Mouse (Mus musculus): ENCODE results near the gene Mrps7. TPM values are rescaled to one million over a fixed set of nuclear protein-coding genes. Genes with fewer than 3 reads are reported as not detected.

Mrps7 gene
- total RNA-seq (2017), result 31.7 and 39.0 TPM in 2 replicates

DNA sequence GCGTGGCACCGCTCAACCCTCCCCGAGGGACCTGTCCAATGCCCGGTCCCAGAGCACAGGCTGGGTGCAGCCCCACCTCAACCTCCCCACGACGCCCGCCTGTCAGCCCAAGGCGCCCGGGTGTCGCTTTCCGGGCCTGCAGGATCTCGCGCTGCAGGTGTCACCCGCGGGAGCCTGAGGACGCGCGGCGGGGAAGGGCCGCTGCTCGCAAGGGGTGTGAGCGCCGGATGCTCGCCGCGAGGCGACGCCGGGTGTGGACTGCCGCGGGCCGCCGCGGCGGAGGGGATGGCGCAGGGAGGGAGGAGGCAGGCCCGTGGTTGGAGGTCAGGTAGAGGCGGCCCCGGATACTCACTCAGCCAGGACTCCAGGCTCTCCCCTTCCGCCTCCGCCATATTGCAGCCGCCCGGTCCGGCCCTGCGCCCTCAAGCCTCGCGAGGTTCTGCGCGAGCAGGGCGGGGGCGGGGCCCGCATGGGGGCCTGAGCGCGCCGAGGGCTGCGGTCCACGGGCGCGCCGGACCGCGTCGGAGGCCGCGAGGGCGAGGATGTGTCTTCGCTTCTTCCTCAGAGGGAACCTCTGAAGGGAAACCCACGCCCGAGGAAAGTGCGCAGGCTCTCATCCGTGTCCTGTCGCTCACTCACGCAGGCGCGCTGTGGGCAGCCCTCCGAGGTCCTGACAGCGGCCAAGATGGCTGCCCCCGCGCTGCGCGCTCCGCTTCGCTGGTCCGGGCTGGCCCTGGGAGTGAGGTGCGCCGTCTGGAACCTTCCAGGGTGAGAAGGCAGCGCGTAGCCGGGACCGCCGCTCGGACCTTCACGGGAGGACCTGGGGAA, at the start of gene Mrps7, which contains the start of gene Gga3:
Gene Mrps7 (plus strand): TSS at position 450 of the 828 bp plus-strand sequence.
Gene Gga3 (minus strand): TSS at position 576 of the 828 bp plus-strand sequence.
- ATAC-seq (replicated peaks; ENCODE audit: low read depth, poor library complexity, severe bottlenecking), result peak; percentile 83

DNA sequence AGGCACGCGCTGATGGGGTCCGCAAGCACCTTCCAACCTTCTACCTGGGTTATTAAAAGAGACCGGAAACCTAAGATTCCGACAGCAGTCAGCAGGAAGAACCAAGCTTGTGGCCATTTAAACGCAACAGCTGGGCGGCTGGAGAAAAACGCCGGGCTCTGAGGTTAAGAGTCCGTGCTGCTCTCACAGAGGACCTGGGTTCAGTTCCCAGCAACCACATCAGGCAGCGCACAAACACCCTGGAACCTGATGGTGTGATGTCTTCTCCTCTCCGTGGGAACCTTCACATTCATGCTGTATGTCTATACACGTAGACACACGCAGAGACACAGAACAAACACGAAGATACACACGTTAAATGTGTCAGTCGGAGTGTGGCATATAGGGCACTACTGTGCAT, 48.0 kb upstream of the Mrps7 start:
- ATAC-seq (replicated peaks; ENCODE audit: low read depth, poor library complexity, severe bottlenecking), result no peak

DNA sequence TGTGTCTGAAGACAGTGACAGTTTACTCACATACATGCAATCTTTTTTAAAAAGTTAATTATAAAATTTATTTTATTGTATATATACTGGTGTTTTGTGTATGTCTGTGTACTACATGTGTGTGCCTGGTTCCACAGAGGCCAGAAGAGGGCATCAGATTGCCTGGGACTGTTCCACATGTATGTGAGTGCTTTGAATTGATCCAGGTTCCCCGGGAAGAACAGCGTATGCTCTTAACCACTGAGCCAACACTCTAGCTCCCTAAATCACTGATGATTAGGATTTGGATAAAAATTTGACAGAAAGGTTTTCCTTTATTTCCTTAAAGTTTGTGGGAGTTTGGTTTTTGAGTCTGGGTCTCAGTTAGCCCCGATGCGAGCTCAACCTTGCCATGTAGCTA, 40.3 kb upstream of the Mrps7 start:
- 0 out of 2 replicates have a peak, but pooled peaks have one; percentile 39 for ATAC-seq (replicated peaks; ENCODE audit: low read depth, poor library complexity, severe bottlenecking)

DNA sequence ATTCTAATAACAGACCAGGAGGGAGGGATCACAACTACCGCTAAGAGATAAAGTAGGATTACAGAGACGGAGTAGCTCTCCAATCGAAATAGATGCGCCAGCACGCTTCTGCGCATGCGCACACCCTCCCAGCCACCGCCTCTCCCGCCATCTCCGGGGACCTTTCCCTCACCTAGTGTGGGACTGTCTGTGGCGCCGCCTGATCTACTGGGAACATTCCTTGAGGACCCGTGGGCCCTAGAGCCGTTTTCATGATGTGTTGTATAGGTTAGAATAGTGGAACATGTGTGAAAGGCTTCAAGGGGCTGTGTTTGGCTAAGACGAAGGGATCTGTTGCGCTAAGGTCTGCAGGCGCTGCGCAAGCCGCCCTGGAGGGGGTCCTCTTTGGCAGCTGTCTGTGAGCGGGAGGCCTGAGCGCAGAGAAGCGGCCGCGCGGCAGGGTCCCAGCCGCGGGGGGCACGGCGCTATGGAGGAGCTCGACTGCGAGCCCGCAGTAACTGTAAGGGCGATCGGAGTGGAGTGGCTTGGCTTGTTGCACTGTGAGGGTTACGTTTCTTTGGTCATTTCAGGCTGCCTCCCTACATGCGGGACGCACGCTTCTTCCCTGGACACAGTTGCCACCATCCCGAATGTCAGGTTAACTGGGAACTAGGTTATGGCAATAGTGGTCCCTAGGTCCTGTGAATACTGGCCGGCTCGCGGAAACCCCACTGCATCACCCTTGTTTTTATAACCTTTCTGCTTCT, 39.5 kb upstream of the Mrps7 start, which contains the start of gene Nup85:
Gene Nup85 (plus strand): TSS at position 371 of the 746 bp plus-strand sequence.
- ATAC-seq (replicated peaks; ENCODE audit: low read depth, poor library complexity, severe bottlenecking), result peak; percentile 97

DNA sequence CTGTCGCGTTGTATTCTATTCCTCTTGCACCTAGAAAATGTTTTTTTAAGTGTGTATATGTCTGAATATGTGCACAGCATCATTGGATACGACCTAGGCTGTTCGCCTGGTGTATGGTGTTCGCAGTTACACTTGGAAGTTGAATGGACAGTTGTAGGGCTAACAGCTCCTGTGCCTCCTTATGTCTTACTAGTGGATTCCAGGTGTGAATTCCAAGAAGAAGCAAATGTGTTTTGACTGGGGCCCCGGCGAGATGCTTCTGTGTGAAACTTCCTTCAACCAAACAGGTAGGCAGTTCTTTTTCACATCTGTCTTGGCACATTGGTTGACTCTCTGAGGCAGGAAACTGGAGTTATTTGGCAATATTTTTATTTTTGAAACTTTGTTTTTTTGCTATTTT, 38.8 kb upstream of the Mrps7 start:
- ATAC-seq (replicated peaks; ENCODE audit: low read depth, poor library complexity, severe bottlenecking), result no peak

DNA sequence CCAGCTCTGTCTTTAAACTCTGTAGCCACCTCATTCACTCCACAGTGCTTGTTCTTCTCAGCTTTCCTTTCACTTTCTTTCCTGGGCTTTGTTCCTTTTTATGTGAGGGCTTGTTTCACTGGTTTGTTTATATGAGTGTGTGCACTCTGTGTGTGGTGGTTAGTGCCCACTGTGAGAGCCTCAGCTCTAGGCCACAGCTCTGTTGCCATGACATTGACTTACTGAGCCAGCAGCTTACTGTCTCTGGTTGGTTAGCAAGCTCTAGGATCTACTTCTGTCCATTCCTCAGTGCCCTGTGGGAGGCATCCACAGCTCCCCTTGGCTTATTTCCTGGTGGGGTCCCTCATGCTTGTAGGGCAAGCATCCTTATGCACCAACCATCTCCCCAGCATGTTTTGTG, 24.6 kb upstream of the Mrps7 start:
- peak; percentile 68 for ATAC-seq (replicated peaks; ENCODE audit: low read depth, poor library complexity, severe bottlenecking)

DNA sequence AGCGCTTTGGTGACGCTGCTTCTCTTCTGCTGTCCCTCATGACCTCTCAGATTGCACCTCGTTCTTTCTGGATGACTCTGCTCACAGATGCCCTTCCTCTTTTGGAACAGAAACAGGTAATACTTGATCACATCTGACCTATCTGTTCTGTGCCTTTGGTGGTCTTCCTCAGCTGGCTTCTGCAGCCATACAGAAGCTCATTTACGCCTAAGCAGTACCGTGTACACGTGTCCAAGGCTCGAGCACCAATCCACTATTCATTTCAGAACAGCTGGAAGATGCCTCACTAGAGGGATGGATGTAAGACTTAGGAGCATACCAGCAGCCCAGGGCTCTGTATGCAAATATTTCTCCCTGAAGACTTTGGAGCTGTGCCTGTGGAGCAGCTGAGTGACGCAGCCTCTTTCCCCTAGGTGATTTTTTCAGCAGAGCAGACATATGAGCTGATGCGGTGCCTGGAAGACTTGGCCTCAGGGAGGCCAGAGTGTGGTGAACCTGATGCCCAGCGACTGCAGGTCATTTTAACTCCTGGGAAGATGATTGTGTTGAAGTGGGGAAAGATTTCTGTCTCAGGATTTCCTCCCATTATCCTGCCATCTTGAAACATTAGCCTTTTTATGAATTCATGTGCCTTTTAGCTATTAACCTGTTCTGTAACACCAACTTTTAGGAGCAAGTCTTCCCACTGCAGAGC, 20.7 kb upstream of the Mrps7 start:
- ATAC-seq (replicated peaks; ENCODE audit: low read depth, poor library complexity, severe bottlenecking), result no peak

DNA sequence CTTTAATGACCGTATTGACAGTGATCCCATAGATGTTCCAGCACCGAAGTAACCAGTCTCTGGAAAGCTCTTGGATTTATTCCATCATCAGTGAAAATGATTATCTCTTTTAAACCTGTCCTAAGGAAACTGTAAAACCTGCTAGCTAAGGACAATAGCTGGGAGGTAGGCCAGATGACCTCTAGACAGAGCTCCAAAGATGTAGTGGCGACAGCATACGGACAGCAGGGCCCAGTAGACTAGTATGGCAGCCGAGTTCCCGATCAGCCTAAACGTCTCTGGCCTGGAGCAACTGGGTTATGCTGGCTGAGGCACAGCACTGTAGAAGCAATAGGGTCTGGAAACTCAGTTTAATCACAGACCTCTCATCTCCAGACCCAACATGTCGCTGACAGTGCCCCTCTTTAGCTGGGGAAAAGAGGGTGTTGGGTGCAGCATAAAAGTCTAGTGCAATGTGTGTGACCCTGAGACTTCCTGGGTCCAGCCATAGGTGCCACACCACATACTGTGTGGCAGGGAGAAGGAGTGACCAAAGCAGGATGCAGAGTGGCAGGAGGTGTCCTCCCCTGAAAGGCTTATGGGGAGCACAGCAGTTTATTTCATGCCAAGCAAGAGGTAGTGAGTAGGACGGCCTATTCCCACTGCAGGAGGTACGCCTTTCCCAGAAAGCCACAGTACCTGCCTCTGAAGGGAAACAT, 19.2 kb upstream of the Mrps7 start:
- ATAC-seq (replicated peaks; ENCODE audit: low read depth, poor library complexity, severe bottlenecking), result no peak

DNA sequence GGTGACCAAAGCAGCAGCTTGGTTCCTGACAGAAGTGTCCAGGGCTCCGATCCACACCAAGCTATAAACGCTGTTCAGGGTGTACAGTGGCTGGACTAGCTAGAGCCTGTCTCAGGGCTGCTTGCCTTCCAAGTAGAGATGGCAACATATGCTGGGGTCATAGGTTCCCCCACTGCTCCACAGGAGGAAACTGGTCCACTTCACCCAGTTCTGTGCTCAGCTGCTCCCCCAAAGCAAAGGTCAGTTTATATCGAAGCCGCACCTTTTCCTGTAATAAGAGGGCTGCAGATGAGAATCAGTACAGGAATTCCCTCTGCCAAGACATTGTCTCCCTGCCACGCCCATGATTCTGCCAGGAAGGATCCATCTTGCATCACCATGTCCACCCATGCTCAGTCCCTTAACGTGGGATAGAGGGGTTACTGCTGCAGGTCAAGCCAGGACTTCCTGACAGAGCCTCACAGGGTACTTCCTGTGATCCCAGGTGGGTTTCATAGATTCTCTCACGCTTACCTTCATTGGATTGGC, 18.1 kb upstream of the Mrps7 start:
- no peak for ATAC-seq (replicated peaks; ENCODE audit: low read depth, poor library complexity, severe bottlenecking)

DNA sequence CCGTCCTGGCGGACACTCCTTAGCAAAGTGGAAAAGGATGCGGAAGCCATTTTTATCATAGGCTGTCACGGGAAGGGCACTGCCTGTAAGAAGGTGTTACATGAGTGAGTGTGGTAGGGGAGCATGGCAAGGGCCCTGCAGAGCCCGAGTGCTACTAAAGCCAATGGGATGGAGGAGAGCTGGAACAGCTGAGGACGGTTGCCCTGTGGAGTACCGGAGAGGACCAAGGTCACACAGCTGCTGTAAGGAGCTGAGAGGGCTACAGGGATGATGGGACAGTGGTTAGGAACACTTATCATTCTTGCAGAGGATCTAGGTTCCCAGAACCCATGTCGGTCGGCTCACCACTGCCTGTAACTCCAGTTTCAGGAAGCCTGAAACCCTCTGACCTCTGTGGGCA, 17.3 kb upstream of the Mrps7 start:
- ATAC-seq (replicated peaks; ENCODE audit: low read depth, poor library complexity, severe bottlenecking), result no peak

DNA sequence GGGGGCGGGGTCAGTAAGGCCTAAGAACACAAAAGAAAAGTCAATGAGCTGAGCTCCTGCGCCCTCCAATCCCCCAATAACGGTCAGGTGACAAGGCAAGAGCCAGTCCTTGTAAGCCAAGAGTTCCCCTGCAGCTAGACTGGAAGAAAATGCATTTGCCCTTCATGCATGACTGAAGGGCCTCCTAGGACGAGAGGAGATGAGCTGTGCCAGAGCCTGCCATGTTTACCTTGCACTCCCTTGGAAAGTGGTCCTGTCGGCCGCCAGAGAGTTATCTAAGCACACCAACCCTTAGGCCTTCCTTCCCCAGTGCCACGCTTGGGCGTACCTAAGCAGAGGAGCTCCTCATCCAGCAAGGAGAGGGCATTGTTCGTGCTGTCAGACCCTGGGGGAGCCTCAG, 15.7 kb upstream of the Mrps7 start:
- no peak for ATAC-seq (replicated peaks; ENCODE audit: low read depth, poor library complexity, severe bottlenecking)

DNA sequence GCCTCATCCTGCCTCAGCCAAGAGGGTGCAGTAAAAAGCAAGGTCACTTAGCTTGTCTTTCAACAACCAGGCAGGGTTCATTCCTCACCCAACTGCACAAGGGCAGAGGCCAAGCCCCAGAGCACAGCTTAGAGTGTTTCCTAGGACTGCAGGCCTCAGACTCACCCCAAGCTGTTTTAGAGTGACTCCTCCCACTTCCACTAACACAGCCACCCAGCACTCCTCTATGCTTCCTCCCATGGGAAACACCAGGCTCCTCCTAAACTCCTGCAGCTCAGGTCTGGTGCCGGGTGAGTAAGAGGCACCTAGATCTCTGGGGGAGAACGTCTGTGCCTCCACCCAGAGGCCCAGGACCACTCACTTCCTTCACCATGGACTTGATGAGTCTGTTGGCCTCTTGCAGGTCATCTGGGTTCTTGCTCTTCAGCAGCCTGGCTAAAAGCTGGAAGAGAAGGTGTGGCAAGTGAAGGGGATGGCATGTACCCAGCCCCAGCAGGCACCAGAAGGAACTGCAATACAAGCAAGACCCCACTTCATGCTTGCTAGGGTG, 13.1 kb upstream of the Mrps7 start:
- ATAC-seq (replicated peaks; ENCODE audit: low read depth, poor library complexity, severe bottlenecking), result no peak

DNA sequence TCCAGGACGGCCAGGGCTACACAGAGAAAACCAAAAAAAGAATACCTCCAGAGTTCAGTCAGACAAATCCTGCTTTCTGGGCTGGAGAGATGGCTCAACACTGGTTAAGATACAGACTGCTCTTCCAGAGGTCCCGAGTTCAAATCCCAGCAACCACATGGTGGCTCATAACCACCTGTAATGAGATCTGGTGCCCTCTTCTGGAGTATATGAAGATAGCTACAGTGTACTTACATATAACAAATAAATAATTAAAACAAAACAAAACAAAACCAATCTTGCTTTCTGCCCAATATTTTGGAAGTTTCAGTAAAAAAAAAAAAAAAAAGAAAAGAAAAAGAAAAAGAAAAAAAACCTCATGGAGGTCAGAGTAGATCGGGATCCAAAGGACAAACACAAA, 8.5 kb upstream of the Mrps7 start:
- no peak for ATAC-seq (replicated peaks; ENCODE audit: low read depth, poor library complexity, severe bottlenecking)

DNA sequence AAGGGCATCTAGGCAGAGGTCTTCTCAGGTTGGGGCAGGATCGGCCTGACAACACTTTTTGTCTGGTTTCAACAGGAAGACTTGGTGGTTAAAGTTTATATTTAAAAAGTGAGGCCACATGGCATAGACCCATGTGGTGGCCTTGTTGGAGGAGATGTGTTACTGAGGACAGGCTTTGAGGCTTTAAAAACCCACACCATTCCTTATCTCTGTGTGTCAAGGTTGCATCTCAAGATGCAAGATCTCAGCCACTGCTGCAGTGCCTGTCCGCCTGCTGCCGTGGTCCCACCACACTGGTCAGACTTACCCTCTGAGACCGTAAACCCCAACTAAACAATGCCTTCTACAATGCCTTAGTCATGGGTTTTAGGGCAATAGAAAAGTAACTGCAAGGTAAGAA, 5.4 kb upstream of the Mrps7 start:
- ATAC-seq (replicated peaks; ENCODE audit: low read depth, poor library complexity, severe bottlenecking), result peak; percentile 45

DNA sequence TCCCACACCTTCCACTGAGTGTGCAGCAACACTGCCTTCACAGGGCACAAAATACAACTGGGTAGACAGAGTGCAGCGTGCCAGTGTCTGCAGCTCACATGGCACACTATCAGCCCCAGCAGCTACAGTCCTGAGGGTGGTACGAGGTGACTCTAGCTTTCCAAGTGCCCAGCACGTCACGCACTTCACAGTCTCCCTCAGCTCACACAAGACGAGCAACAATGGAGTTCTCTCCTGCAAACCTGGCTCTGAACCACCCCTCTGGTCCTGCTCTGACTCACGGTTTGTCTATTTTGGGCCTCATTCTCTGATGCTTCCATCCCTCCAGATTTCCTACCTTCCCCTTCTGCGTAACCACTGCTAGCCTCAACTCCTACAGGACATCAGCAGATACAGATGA, 4.0 kb upstream of the Mrps7 start:
- no peak for ATAC-seq (replicated peaks; ENCODE audit: low read depth, poor library complexity, severe bottlenecking)

DNA sequence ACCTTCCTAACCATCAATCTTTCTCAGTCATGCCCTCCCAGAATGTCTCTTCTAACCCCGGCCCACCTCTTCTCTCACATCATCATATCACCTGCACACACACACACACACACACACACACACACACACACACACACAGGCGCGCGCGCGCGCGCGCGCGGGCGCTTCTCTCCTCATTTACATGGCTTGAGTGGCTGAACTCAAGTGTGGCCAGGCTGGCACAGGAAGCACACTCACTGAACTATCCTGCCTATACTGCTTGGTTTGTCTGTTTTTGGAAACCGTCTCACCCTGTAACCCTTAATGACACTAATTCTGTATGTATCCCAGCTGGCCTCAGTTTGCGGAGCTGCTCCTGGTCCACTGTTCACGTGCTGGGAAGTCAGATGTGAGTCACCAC, 3.0 kb upstream of the Mrps7 start:
- no peak for ATAC-seq (replicated peaks; ENCODE audit: low read depth, poor library complexity, severe bottlenecking)

DNA sequence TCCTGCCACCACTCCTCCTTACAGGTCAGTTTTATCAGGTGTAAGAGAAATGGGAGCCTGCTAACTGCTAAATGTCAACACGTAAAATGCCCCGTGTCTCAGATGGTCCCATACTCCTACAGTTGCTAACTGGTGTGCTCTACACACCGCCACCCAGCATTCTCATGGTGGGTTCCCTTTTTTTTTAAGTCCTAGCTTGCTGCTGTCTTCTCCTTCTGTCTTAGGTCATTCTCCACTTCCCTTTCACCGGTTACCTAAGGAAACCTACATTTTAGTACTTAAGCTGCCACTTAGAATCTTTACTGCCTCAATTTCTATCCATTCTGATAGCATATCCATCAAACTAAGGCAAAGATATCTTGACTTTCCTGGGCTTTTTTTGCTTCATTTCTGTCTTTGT, 2.6 kb upstream of the Mrps7 start:
- no peak for ATAC-seq (replicated peaks; ENCODE audit: low read depth, poor library complexity, severe bottlenecking)

DNA sequence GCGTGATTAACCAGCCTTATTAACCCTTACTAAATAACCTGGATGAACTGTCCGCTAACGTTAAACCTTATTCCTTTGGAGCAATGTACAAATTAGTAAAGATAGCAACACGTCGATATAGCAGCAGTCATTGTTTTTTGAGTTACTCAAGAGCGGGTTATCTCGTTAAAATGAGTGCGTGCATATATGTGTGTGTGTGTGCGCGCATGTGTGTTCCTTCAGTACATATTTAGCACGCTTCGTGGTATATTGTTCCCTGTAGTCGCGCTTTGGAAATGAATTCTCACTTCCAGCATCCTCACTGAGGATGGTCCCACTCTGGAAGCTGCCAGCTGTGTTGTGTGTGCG, 623 bp upstream of the Mrps7 start:
- no peak for ATAC-seq (replicated peaks; ENCODE audit: low read depth, poor library complexity, severe bottlenecking)

DNA sequence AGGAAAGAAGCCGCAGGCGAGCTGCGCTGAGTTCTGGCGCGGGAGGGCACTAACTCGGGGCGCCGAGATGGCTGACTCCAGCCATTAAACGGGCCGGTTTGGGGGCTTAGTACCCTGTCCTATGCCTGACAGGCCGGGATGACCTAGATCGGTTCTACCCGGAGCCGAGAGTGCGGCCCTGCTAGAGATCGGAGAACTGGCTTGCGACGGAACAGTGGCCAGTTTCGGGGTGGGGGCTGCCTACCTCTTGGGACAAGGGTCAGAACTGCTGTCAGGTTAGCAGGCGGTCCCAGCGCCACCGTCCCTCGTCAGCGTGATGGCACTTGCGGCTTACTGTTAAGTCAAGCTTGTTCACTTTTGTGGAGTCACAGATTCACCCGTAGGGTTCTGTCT, 575 bp downstream of the Mrps7 start:
- ATAC-seq (replicated peaks; ENCODE audit: low read depth, poor library complexity, severe bottlenecking), result peak; percentile 9; the same call in 1 of the 2 replicates

DNA sequence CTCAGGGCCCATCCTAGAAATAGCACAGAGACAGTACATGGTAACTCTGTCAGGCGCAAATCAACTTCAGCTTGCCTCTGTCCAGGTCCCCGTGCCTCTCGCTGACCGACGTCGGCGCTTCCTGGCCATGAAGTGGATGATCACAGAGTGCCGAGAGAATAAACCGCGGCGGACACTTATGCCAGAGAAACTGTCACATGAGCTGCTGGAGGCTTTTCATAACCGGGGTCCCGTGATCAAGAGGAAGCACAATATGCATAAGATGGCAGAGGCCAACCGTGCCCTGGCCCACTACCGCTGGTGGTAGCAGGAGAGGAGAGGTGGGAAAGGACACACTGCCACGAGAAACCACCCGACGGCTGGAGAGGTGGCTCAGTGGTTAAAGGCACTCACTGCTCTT, 3.0 kb downstream of the Mrps7 start:
- ATAC-seq (replicated peaks; ENCODE audit: low read depth, poor library complexity, severe bottlenecking), result no peak
